Mouse (Mus musculus): ENCODE measurements at regions not wholly inside any gene's neighbourhood (a gene's known extent, or its start where the extent isn't known, plus 50 kb on each side); places are given as distances from the start of the nearest gene placed in this dataset.

GRCm38 (mm10) chr3:38591531-38591930, 106.9 kb upstream of the Ankrd50 start:
- in situ Hi-C loops (cut with MboI; ENCODE audit: unreplicated experiment in 2 of 2) = no loop called here

GRCm38 (mm10) chr3:38588966-38589365, 104.3 kb upstream of the Ankrd50 start:
- in situ Hi-C loops (cut with MboI; ENCODE audit: unreplicated experiment in 2 of 2) = no loop called here

- in situ Hi-C loops (cut with MboI; ENCODE audit: unreplicated experiment in 2 of 2) = no loop called here
These were observed 100.9 kb upstream of the Ankrd50 start for GRCm38 (mm10) chr3:38585509-38585908.

- in situ Hi-C loops (cut with MboI; ENCODE audit: unreplicated experiment in 2 of 2) = no loop called here
These were observed 95.1 kb upstream of the Ankrd50 start for GRCm38 (mm10) chr3:38579781-38580180.

DNA sequence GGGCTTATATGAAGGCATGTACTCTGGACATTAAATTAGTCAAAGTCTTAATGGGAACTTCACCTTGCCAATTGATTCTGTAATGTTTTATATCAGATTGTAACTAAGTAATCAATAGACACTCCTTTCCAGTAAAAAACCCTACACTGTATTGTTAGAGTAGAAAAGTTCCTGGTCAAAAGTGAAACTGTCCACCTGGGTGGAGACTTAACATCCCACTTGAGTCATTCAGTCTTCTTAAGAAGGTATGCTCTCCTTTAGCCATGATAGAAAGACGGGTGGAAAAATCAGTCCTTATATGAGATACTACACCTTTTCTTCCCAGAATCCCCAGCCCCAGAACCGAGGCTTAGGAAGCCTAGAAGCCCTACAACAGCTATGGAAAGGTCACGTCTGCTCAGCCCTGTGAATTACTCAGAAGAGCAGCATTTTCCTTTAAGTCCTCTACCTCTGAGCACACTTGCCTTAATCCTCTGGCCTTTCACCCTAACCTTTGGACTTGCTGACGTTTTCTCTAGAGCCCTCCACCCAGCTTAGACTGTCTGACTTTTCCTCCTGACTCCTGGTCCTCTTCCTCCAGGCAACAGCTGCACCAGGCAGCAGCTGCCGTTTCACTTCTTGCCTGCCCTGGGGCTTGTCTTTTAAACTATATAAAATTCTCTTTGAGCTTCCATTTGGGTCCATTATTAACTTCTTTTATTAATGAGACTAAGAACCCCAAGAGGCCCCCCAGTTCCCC, 93.4 kb upstream of the Ankrd50 start:
- in situ Hi-C loops (cut with MboI; ENCODE audit: unreplicated experiment in 2 of 2) = no loop called here

DNA sequence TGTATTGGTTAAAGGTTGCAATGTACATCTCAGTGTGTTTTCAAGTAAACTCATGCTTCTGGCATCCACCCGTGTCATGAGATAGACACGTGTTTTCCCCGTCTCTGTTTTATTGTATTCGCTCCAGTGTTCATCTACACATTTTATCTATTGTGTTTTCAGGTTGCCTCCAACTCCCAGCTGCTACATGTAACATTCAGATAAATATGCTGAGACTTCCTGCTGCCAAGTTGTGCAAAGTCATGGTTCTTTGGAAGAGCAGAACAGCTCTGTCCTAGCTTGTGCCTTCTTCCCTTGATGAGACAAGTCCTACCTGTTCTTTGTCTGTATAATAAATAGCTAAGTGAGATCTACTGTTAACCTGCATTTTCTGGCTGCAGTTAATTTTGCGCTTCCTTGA, 89.0 kb upstream of the Ankrd50 start:
- in situ Hi-C loops (cut with MboI; ENCODE audit: unreplicated experiment in 2 of 2) = no loop called here

DNA sequence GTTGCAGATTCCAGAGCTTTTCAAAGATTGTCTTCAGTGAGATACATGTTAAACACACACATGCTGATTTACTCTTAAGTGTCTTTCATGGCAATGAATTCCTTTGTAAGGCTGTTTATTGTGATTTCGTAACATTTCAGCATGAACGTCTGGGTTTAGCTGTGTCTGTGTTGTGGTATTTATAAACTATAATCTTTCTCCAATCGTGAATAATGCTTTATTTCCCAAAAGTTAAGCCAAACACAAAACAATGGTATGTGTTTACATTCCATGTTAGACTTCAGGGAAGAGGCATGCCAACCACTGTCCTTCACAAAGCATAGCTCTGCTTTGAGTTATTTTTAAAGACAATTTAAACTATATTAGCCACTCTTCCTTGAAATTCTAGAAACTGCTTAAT, 87.5 kb upstream of the Ankrd50 start:
- in situ Hi-C loops (cut with MboI; ENCODE audit: unreplicated experiment in 2 of 2) = no loop called here

DNA sequence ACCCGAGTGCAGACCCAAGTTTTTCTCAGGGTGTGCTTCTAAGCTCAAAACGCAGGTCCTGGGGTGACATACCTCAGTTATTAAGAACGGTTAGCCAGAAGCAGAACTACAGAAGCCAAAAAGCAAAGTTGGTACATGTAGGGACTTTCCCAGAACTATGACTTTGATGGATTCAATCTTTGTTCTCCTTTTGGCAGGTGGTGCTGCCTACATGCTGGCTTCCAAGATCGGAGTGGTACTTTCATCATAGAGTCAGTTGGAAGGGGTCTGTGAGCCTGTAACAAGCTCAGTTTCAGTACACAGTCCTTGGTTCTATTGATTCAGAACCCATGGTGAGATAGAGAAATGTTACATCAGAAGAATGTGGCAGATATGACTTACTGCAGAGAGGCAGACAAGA, 86.6 kb upstream of the Ankrd50 start:
- in situ Hi-C loops (cut with MboI; ENCODE audit: unreplicated experiment in 2 of 2) = no loop called here

DNA sequence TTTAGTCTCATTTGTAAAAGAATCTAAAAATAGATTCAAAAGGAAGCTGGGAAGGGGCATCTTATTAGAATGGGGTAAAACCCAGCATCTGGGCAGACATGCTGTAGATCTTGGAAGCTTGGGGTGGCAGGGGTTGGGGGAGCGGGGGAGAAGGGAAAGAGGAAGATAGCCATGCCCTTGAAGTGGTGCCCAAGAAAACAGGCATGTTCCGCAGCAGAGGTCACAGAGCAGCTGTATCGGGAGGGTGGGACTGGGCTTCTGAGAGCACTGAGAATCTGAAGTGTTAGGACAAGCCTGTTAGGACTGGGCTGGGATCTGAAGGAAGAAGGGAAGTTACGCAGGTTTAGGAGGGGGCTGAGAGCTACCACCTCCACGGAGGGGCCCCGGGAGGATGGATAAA, 84.4 kb upstream of the Ankrd50 start:
- in situ Hi-C loops (cut with MboI; ENCODE audit: unreplicated experiment in 2 of 2) = no loop called here

- in situ Hi-C loops (cut with MboI; ENCODE audit: unreplicated experiment in 2 of 2) = no loop called here
These were observed 83.9 kb upstream of the Ankrd50 start for GRCm38 (mm10) chr3:38568596-38568975.

- in situ Hi-C loops (cut with MboI; ENCODE audit: unreplicated experiment in 2 of 2) = no loop called here
These were observed 83.4 kb upstream of the Ankrd50 start for GRCm38 (mm10) chr3:38567946-38568595.

GRCm38 (mm10) chr3:38566576-38566975, 81.9 kb upstream of the Ankrd50 start:
- in situ Hi-C loops (cut with MboI; ENCODE audit: unreplicated experiment in 2 of 2) = no loop called here

DNA sequence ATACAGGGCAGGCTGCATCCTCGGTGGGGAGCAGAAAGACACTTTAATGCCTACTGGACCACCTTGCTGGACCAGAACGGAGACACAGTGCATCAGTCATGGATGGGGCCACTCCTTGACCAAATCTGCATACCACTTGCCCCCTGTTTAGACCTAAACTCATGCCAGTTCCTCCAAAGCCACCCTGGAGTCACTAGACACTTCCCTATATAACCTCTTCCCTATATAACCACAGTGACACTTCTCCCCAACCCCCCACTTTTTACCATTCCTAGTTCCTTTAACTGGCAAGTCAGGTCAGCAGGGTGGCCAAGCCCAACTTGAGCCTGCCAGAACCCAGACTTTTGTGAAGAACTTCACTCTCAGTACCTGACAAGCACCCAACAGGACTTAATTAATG, 80.2 kb upstream of the Ankrd50 start:
- in situ Hi-C loops (cut with MboI; ENCODE audit: unreplicated experiment in 2 of 2) = no loop called here

DNA sequence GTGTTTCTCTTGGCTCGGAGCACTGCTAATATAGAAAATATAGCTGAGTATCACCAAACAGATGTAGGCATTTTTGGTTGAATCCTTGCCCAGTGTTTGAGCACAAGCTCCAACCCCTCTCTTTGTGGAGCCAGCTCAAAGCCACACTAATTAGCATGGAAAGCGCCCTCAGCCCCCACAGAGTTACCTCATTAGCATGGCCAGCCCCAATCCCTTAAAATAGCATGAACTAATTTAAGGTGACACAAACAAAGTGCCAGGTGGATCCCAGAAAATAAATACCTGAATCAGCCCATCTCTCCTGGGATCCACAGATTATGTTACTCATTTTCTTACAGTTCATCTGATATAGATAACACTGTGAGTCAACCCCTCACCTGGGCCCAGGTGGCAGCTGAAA, 79.7 kb upstream of the Ankrd50 start:
- in situ Hi-C loops (cut with MboI; ENCODE audit: unreplicated experiment in 2 of 2) = no loop called here

- in situ Hi-C loops (cut with MboI; ENCODE audit: unreplicated experiment in 2 of 2) = no loop called here
These were observed 76.5 kb upstream of the Ankrd50 start for GRCm38 (mm10) chr3:38561186-38561585.

GRCm38 (mm10) chr3:38555939-38556338, 71.3 kb upstream of the Ankrd50 start:
- in situ Hi-C loops (cut with MboI; ENCODE audit: unreplicated experiment in 2 of 2) = no loop called here

DNA sequence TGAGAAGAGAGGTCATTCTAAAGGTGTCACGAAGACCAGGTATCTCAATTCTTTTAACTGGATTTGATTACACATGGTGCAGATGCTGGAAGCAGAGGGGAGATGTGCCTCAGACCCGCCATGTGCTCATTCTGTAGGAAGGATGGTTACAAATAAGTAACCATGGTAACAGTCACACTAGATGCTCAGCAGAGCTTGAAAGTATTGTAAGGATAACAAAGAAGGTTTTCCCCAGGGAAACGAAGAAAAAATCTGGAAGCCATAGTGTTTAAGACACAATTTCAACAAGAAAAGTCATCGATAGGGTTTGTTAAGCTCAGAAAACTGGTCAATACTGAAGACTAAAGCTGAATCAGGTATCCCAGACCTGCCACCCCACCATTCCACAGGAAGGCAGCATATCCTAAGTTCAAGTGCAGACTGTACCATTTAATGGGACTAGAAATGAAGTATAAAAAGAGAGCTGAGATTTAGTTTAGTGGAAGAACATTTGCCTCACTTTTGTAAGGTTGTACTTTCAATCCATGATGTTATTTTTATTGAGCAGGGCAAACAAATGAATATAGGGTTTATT, 68.9 kb upstream of the Ankrd50 start:
- in situ Hi-C loops (cut with MboI; ENCODE audit: unreplicated experiment in 2 of 2) = no loop called here

GRCm38 (mm10) chr3:38547032-38547431, 62.4 kb upstream of the Ankrd50 start:
- in situ Hi-C loops (cut with MboI; ENCODE audit: unreplicated experiment in 2 of 2) = no loop called here

- in situ Hi-C loops (cut with MboI; ENCODE audit: unreplicated experiment in 2 of 2) = no loop called here
These were observed 60.9 kb upstream of the Ankrd50 start for GRCm38 (mm10) chr3:38545501-38545896.

- in situ Hi-C loops (cut with MboI; ENCODE audit: unreplicated experiment in 2 of 2) = no loop called here
These were observed 60.3 kb upstream of the Ankrd50 start for GRCm38 (mm10) chr3:38544718-38545500.

GRCm38 (mm10) chr3:38543816-38544215, 59.2 kb upstream of the Ankrd50 start:
- in situ Hi-C loops (cut with MboI; ENCODE audit: unreplicated experiment in 2 of 2) = no loop called here

Data from v-Abl transformed pro-B cells (cell line).